Mouse (Mus musculus) liver, embryonic 16.5 days (tissue): ENCODE data around the gene Rexo2. TPM values are rescaled to one million over a fixed set of nuclear protein-coding genes. Genes with fewer than 3 reads are reported as not detected.

Experiments used
- ATAC-seq: fragments of 200-750 bp; cut with Nextera tagmentation; 2 replicates; pipeline ENCODE4 v1.8.0; 2017; ENCODE audit warnings: low read depth, mild to moderate bottlenecking, moderate number of reproducible peaks, moderate library complexity
- H3K27ac ChIP-seq: fragments of 300-500 bp; sonication (generic); 2 replicates; pipeline ENCODE4 v1.5.1; 2014; ENCODE audit warnings: mild to moderate bottlenecking, low read length
- H3K27me3 ChIP-seq: fragments of 300-500 bp; sonication (generic); 2 replicates; pipeline ENCODE4 v1.6.1; 2014; ENCODE audit warnings: low read depth, low read length, mixed read lengths; ENCODE audit not compliant: control insufficient read depth, insufficient read depth
- H3K36me3 ChIP-seq: fragments of 300-500 bp; sonication (generic); 2 replicates; pipeline ENCODE4 v1.6.1; 2014; ENCODE audit warnings: mild to moderate bottlenecking; ENCODE audit not compliant: control insufficient read depth, insufficient read depth
- H3K4me1 ChIP-seq: fragments of 300-500 bp; sonication (generic); 2 replicates; pipeline ENCODE4 v1.6.1; 2014; ENCODE audit warnings: low read depth, low read length, mixed read lengths; ENCODE audit not compliant: control insufficient read depth
- H3K4me2 ChIP-seq: fragments of 300-500 bp; sonication (generic); 2 replicates; pipeline ENCODE4 v1.6.1; 2014; ENCODE audit warnings: low read depth, low read length, mixed read lengths
- H3K4me3 ChIP-seq: fragments of 300-500 bp; sonication (generic); 2 replicates; pipeline ENCODE4 v1.5.1; 2014; ENCODE audit warnings: low read depth, mild to moderate bottlenecking, low read length
- H3K9ac ChIP-seq: fragments of 300-500 bp; sonication (generic); 2 replicates; pipeline ENCODE4 v1.6.1; 2014; ENCODE audit warnings: low read depth, low read length
- H3K9me3 ChIP-seq: fragments of 300-500 bp; sonication (generic); replicated peaks from 2 replicates; pipeline ENCODE4 v1.6.1; 2016; ENCODE audit warnings: low read length; ENCODE audit not compliant: control insufficient read depth
- WGBS: fragments of 180-500 bp; shearing (Covaris S2); extraction: QIAGEN DNeasy Blood & Tissue Kit; methylation state at CpG from one replicate; pipeline ENCODE4 v1.1.7; 2014; ENCODE audit not compliant: insufficient replicate concordance; 5-methylcytosine and 5-hydroxymethylcytosine counted together
- polyA plus RNA-seq: library from polyadenylated mRNA; unstranded; fragments of >200 nt; fragmentation: Nextera tagmentation; extraction: Ambion mirVana; gene quantifications from 2 replicates; pipeline ENCODE4 v1.2.1, GENCODE M21; 2015

Rexo2 gene
- polyA plus RNA-seq, 1 experiment from 2014 or later, result 76.8 TPM

- no peak overlapping the region for H3K9ac ChIP-seq
- 86% methylated on average over 5 of the region's 5 CpGs for WGBS
- H3K36me3 ChIP-seq, result no peaks in the 10 kb centered on the region
- no peak overlapping the region for H3K4me2 ChIP-seq
- H3K27ac ChIP-seq, result no peak overlapping the region
- no peaks in the 10 kb centered on the region for H3K27me3 ChIP-seq
- no peaks in the 10 kb centered on the region for H3K4me1 ChIP-seq
- H3K9me3 ChIP-seq, result no peaks in the 10 kb centered on the region
- ATAC-seq, result no peak
- H3K4me3 ChIP-seq, result no peak overlapping the region
These were observed 21.0 kb downstream of the Rexo2 start for GRCm38 (mm10) chr9:48459391-48459790.

DNA sequence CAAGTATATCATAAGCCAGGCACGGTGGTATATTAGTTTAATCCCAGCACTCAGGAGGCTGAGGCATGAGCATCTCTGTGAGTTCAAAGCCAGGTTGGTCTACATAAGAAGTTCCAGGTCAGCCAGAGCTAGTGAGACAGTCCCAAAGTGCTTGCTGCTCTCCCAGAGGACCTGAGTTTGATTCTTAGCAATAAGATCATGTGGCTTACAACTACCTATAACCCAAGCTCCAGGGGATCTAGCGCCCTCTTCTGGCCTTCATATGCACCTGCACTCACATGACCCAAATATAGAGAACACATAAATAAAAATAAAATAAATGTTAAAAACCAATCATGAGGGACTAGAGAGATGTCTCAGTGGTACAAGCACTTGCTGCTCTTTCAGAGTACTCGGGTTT, 21.5 kb downstream of the Rexo2 start:
- WGBS, result 50% methylated on average over 3 of the region's 3 CpGs
- Histone ChIP-seq H3K36me3 (no peaks in the 10 kb centered on the region), H3K4me3 (no peak overlapping the region), H3K9me3 (no peaks in the 10 kb centered on the region), H3K4me1 (no peaks in the 10 kb centered on the region), H3K27me3 (no peaks in the 10 kb centered on the region), H3K9ac (no peak overlapping the region), H3K4me2 (no peak overlapping the region), H3K27ac (no peak overlapping the region)
- ATAC-seq, result no peak

GRCm38 (mm10) chr9:48455961-48456360, 24.5 kb downstream of the Rexo2 start:
- no peak for ATAC-seq
- no peak overlapping the region for H3K4me2 ChIP-seq
- no peak overlapping the region for H3K9ac ChIP-seq
- H3K4me3 ChIP-seq, result no peak overlapping the region
- H3K27me3 ChIP-seq, result no peaks in the 10 kb centered on the region
- 67% methylated on average over 3 of the region's 3 CpGs for WGBS
- no peaks in the 10 kb centered on the region for H3K4me1 ChIP-seq
- H3K36me3 ChIP-seq, result no peaks in the 10 kb centered on the region
- no peaks in the 10 kb centered on the region for H3K9me3 ChIP-seq
- H3K27ac ChIP-seq, result no peak overlapping the region

DNA sequence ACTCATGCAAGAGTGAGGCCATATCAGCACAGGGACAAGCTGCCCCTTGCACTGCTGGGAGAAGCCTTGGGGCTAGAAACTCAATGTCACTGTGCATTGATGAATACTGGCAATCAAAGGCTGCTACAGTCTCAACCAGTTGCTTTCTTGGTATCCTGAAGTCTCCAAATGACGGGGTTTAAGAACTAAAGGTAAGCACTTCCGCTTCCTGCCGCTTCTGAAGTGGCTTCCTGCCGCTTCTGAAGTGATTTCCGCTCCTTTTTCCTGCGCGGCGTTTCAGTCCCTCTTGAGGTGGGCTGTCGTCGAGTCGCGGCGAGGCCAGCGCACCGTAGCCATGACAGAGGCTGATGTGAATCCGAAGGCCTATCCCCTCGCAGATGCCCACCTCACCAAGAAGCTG, 30.4 kb downstream of the Rexo2 start:
- Histone ChIP-seq H3K4me2 (no peak overlapping the region), H3K9me3 (no peaks in the 10 kb centered on the region), H3K4me3 (no peak overlapping the region), H3K27ac (no peak overlapping the region), H3K4me1 (no peaks in the 10 kb centered on the region), H3K9ac (no peak overlapping the region), H3K36me3 (no peaks in the 10 kb centered on the region), H3K27me3 (no peaks in the 10 kb centered on the region)
- ATAC-seq, result no peak
- 79% methylated on average over 17 of the region's 17 CpGs for WGBS

DNA sequence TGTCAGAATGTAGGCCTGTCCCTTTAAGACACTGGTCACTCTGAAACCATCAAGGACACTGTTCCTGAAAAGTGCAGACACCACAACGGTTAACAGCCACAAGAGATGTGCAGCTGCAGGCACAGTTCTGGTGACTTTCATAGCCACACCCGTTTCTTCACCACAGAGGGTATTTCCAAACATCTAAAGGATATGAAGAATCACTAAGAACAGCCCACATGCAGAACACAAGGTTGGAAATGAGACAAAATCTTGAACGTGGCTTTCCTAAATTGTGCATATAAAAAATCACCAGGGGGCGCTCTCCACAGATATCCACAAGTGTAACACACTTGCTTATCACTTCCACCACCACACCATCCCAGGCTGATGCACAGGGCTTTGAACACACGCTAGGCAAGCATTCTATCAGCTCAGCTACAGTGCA, 32.6 kb downstream of the Rexo2 start:
- Histone ChIP-seq H3K4me1 (no peaks in the 10 kb centered on the region), H3K27ac (no peak overlapping the region), H3K27me3 (no peaks in the 10 kb centered on the region), H3K9ac (no peak overlapping the region), H3K9me3 (no peaks in the 10 kb centered on the region), H3K36me3 (no peaks in the 10 kb centered on the region), H3K4me2 (no peak overlapping the region), H3K4me3 (no peak overlapping the region)
- 13% methylated on average over 5 of the region's 5 CpGs for WGBS
- ATAC-seq, result 0 out of 2 replicates have a peak, but pooled peaks have one; percentile 35

DNA sequence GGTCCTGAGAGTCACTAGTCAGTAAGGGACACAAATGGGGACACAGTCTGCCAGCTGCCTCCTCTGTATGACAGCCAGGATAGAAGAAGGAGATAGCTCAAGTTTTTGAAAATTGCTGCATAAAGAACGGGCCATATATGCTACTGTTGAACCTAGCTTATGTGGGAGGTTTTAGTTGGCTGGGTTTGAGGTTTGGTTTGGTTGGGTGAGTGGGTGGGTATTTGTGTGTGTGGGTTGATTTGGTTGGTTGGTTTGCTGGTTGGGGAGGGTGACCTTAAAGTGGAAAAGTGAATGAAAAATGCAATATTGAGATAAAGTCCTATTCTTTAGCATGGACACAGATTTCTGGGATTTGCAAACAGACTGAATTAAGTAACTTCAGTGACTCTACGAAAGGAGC, 35.6 kb downstream of the Rexo2 start:
- WGBS, result 52% methylated on average over 2 of the region's 2 CpGs
- Histone ChIP-seq H3K4me3 (no peak overlapping the region), H3K9ac (no peak overlapping the region), H3K36me3 (no peaks in the 10 kb centered on the region), H3K4me1 (no peaks in the 10 kb centered on the region), H3K27me3 (no peaks in the 10 kb centered on the region), H3K9me3 (no peaks in the 10 kb centered on the region), H3K27ac (no peak overlapping the region), H3K4me2 (no peak overlapping the region)
- ATAC-seq, result no peak

GRCm38 (mm10) chr9:48443873-48444272, 36.5 kb downstream of the Rexo2 start:
- H3K4me2 ChIP-seq, result no peak overlapping the region
- no peaks in the 10 kb centered on the region for H3K36me3 ChIP-seq
- H3K4me3 ChIP-seq, result no peak overlapping the region
- H3K27ac ChIP-seq, result no peak overlapping the region
- H3K9me3 ChIP-seq, result no peaks in the 10 kb centered on the region
- 27% methylated on average over 1 of the region's 1 CpGs for WGBS
- no peak overlapping the region for H3K9ac ChIP-seq
- no peak for ATAC-seq
- no peaks in the 10 kb centered on the region for H3K4me1 ChIP-seq
- no peaks in the 10 kb centered on the region for H3K27me3 ChIP-seq

GRCm38 (mm10) chr9:48432449-48432848, 48.0 kb downstream of the Rexo2 start:
- Histone ChIP-seq H3K27ac (no peak overlapping the region), H3K36me3 (no peaks in the 10 kb centered on the region), H3K27me3 (no peaks in the 10 kb centered on the region), H3K4me1 (no peaks in the 10 kb centered on the region), H3K4me2 (no peak overlapping the region), H3K9me3 (no peaks in the 10 kb centered on the region), H3K9ac (no peak overlapping the region), H3K4me3 (no peak overlapping the region)
- ATAC-seq, result no peak
- 33% methylated on average over 8 of the region's 8 CpGs for WGBS

DNA sequence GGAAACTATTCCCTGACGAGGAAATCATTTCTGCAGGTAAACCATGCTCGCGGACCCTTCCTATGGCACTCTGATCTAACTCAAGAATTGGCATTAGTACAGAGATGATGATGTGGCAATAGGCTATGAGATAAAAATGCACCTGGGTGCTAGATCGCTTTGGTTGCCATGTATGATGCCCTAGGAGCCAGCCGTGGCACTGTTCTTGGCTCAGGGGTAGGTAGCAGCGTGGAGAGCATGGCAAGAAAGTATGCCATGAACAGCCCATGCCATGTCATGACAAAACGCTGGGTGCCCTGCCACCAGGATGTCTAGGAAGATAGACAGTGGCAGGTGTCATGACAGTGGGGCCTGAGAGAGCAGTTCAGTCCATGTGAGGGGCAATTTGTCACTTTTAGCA, 53.2 kb downstream of the Rexo2 start:
- Histone ChIP-seq H3K4me3 (no peak overlapping the region), H3K9ac (no peak overlapping the region), H3K27ac (no peak overlapping the region), H3K4me2 (no peak overlapping the region), H3K27me3 (no peaks in the 10 kb centered on the region), H3K4me1 (no peaks in the 10 kb centered on the region), H3K9me3 (no peaks in the 10 kb centered on the region), H3K36me3 (no peaks in the 10 kb centered on the region)
- 76% methylated on average over 7 of the region's 7 CpGs for WGBS
- no peak for ATAC-seq
